Mouse (Mus musculus) mouse trophoblast stem cell (cell line): ENCODE results near the gene Dhx8.

ENCODE experiments used
- in situ Hi-C, 2 experiments: fragments of 300-500 bp; cut with MseI, MboI; formaldehyde crosslinking; loops; 2 replicates in 1 of 2; 3 replicates in 1 of 2; pipeline ENCODE4 v1.15.1; 2025

Gene Dhx8

GRCm38 (mm10) chr11:101732518-101733440, at the start of gene Dhx8:
TSS of gene Dhx8 (plus strand) at chr11:101732919.
- in situ Hi-C loops, result loop anchor here in 1 of 2 experiments (5.0 kb wide), 1 partner anchor 70 kb away; no protein-coding TSS in a partner anchor

GRCm38 (mm10) chr11:101687351-101688301, 45.1 kb upstream of the Dhx8 start:
- in situ Hi-C loops, result no loop called here

DNA sequence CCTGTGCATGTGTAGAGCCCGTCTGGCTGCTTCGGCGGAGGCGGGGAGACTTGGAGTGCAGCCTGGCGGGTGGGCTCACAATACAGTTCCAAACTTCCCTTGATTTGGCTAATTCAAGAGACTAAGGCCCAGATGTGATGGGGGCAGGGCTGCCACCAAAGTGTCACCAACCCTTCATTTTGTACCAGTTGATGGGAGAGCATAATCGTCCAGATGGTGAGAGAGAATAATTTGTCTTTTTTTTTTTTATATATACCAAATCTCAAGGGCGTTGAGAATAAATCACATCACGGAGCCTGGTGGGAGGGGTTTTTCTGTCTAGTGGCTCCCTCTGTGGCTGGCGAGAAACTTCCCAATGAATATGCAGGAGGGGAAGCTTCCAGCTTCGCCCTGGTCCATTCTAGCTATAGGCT, 43.0 kb upstream of the Dhx8 start:
- in situ Hi-C loops, result loop anchor here in 1 of 2 experiments (5.0 kb wide), 1 partner anchor 38 kb away; no protein-coding TSS in a partner anchor

- in situ Hi-C loops, result loop anchor here in 1 of 2 experiments (5.0 kb wide), 1 partner anchor 37 kb away; no protein-coding TSS in a partner anchor
These were observed 42.4 kb upstream of the Dhx8 start for GRCm38 (mm10) chr11:101690326-101690725.

- in situ Hi-C loops, result no loop called here
These were observed 36.6 kb upstream of the Dhx8 start for GRCm38 (mm10) chr11:101695906-101696661.

DNA sequence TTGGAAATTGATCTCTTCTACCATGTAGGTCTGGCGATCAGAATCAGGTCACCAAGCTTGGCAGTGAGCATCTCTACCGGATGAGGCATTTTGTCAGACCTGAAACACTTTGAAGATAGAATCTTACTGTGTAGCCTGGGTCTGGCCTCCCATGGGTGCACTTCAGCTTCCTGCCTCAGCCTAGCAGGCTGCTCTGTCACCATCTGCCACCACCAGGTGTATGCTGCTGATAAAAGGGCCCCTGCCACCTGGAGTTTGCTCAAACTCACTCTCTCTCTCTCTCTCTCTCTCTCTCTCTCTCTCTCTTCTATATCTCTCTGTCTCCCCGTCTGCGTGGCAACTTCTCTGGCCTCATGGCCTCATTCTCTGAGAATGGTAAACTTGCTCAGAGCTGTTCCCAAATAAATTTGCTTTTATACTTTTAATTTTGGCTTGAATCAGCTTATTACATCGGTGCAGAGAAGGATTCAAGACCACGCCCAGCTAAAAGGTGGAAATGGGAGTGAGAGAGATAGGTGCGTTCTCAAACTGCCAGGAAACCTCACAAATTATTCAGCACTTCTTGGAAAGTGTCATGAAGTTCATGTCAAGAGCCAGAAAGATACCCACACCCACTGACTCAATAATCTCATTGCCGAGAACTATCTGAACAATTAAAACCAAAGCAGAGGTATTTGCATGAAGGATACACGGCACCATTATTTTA, 35.4 kb upstream of the Dhx8 start:
- in situ Hi-C loops, result no loop called here

- in situ Hi-C loops, result no loop called here
These were observed 34.6 kb upstream of the Dhx8 start for GRCm38 (mm10) chr11:101698114-101698513.

- in situ Hi-C loops, result no loop called here
These were observed 33.2 kb upstream of the Dhx8 start for GRCm38 (mm10) chr11:101699556-101699955.

GRCm38 (mm10) chr11:101699991-101700390, 32.7 kb upstream of the Dhx8 start:
- in situ Hi-C loops, result no loop called here

- in situ Hi-C loops, result no loop called here
These were observed 32.3 kb upstream of the Dhx8 start for GRCm38 (mm10) chr11:101700446-101700845.

GRCm38 (mm10) chr11:101704081-101704480, 28.6 kb upstream of the Dhx8 start:
- in situ Hi-C loops, result no loop called here

- in situ Hi-C loops, result no loop called here
These were observed 25.8 kb upstream of the Dhx8 start for GRCm38 (mm10) chr11:101706764-101707448.

DNA sequence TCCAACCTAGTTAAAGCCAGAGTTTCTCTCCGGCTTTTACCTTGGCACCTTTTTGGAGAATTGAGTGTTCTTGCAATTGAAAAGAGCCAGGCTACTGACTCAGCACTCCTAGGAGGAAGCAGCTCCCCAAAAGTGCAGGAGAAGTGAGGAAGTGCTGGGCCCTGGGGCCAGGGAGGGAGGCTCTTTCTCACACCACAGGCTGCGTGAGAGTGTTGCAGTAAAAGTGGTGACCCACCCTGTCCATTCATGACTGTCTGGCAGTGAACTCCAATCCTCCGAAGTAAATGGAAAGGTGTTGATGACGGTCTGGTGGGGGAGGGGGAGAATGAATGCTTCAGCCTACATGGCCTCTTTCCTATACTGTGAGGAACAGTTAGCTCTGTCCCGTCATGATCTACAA, 24.2 kb upstream of the Dhx8 start:
- in situ Hi-C loops, result no loop called here

DNA sequence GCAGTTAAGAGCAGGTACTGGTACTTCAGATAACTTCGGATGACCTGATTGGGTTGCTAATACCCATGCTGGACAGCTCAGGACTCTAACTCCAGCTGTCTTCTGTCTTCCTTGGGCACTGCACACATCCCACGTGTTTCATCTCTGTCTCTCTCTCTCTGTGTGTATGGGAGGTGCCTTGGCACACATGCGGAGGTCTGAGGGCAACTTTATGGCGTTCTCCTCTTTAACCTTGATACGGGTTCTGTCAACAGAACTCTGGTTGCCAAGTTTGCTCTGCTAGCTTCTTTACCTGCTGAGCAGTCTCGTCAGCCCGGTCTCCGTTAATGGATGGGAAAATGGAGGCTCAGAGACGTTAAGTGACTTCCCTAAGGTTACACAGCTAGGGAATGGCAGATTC, 19.9 kb upstream of the Dhx8 start:
- in situ Hi-C loops, result no loop called here

- in situ Hi-C loops, result no loop called here
These were observed 18.7 kb upstream of the Dhx8 start for GRCm38 (mm10) chr11:101714012-101714411.

DNA sequence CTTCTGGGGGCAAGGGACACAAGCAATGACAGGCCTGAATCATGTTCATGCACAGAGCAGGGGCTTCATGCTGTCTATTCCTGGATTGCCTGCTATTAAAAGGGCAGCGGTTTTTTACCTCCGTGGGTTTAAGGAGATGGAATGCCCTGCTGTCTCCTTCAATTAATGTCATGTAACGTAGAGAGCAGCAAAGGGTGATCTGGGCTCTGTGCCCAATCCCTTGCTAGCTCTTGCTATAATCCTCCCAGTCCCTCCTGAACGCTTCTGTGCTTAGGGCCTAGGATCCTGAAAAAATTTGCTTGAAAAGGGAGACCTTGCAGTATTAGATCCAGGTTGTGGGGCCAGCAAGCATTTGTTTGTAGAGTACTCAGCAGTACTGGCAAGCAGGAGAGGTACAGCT, 14.4 kb upstream of the Dhx8 start:
- in situ Hi-C loops, result no loop called here

- in situ Hi-C loops, result no loop called here
These were observed 12.7 kb upstream of the Dhx8 start for GRCm38 (mm10) chr11:101719986-101720520.

DNA sequence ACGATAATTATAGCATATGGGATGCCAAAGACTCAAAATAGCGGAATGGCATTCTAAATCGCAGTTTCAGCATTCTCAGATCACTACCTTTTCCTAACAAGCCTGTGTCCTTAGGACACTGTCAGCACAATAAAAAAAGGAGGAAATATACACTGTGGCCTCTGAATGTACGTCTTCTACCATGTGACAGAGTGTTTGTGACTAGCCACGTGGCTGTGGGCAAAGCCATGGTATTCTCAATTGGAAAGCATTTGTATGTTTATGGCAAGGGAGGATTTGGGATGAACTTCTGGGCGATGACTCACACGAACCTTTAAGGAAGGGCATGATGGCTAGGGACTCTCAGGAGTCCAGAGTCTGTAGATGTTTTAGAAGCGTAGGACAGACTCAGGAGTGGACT, 7.7 kb upstream of the Dhx8 start:
- in situ Hi-C loops, result loop anchor here (5.0 kb wide), 2 partner anchors 33 to 63 kb away; no protein-coding TSS in a partner anchor

- in situ Hi-C loops, result loop anchor here (5.0 kb wide), 2 partner anchors 34 to 64 kb away; no protein-coding TSS in a partner anchor
These were observed 6.0 kb upstream of the Dhx8 start for GRCm38 (mm10) chr11:101726765-101727164.
